Comparison of ENCODE assay signal across 23 mouse cellular contexts in the genomic region with DNA sequence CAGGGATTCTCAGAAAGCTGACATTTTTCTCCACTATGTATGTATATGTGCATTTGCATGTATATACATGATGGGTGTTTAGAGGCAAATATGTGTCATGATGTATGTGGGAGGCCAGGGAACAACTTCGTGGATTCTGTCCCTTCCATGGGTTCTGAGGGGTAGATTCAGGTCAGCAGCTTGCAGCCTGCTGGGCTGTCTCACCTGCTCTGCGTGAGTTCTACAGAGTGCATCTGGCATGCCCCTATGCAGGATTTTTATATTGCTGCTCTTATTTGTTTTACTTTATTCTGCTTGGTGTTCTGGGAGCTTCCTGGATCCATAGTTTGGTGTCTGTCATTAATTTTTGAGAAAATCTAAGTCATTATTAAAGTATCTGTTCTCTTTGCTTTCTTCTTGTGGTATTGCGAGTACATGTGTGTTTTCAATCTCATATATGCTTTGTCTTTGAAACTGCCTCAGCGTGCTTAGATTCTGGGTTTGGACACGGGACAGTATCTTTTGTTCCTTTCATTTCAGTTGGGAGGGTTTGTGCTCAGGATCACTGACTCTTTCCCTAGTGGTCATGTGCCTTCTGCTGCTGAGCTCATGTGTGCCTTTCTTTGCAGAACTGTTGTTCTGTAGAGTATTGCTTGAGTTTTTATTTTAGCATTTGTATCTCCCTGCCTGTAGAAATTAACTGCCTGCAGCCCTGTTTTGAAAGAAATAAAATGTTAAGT.
DNase-seq lines count a peak whose midpoint lies in the region; ATAC-seq and TF ChIP-seq lines count a peak whose summit lies in the region.
"Had no signal": no experiment of that assay in that cellular context is flagged by ENCODE, and none has a peak within 500 bp of the region (broad histone marks: within the 10 kb centered on the region; RNA-seq: fewer than 3 reads in every experiment).

No protein-coding gene starts in this region.

- H3K27ac ChIP-seq in cerebellum, adult 2 months (ENCODE audit: insufficient read depth, low read length) = peak overlapping the region; percentile 80; the same call in 1 of the 2 replicates
- H3K27ac ChIP-seq in liver, embryonic 12.5 days = no peak overlapping the region
- no peak overlapping the region for H3K27ac ChIP-seq in embryonic facial prominence, embryonic 10.5 days (replicated peaks)
- no peak overlapping the region for H3K27ac ChIP-seq in kidney, embryonic 15.5 days
- H3K27ac ChIP-seq: embryonic facial prominence, embryonic 15.5 days; forebrain, embryonic 10.5 days; heart, embryonic 10.5 days; heart, embryonic 15.5 days; hindbrain, embryonic 13.5 days; intestine, embryonic 15.5 days had no signal

- H3K4me3 ChIP-seq in cerebellum, adult 2 months (replicated peaks; ENCODE audit: insufficient read depth, low read depth, low read length) = no peak overlapping the region
- no peak overlapping the region for H3K4me3 ChIP-seq in liver, embryonic 12.5 days
- H3K4me3 ChIP-seq in embryonic facial prominence, embryonic 10.5 days = no peak overlapping the region
- H3K4me3 ChIP-seq in kidney, embryonic 15.5 days (replicated peaks) = no peak overlapping the region
- H3K4me3 ChIP-seq: embryonic facial prominence, embryonic 15.5 days; erythroblast, embryonic 14.5 days; forebrain, embryonic 10.5 days; heart, embryonic 10.5 days; heart, embryonic 15.5 days; hindbrain, embryonic 13.5 days; intestine, embryonic 15.5 days had no signal

- no peaks in the 10 kb centered on the region for H3K36me3 ChIP-seq in liver, embryonic 12.5 days
- no peaks in the 10 kb centered on the region for H3K36me3 ChIP-seq in embryonic facial prominence, embryonic 10.5 days (replicated peaks)
- H3K36me3 ChIP-seq in kidney, embryonic 15.5 days = no peaks in the 10 kb centered on the region
- H3K36me3 ChIP-seq: embryonic facial prominence, embryonic 15.5 days; forebrain, embryonic 10.5 days; G1E; heart, embryonic 10.5 days; heart, embryonic 15.5 days; hindbrain, embryonic 13.5 days; intestine, embryonic 15.5 days had no signal

- H3K4me1 ChIP-seq in cerebellum, adult 2 months (ENCODE audit: control insufficient read depth, insufficient read depth, low read length) = peaks cover 20% of the 10 kb centered on the region
- peaks cover 26% of the 10 kb centered on the region for H3K4me1 ChIP-seq in liver, embryonic 12.5 days
- H3K4me1 ChIP-seq in embryonic facial prominence, embryonic 10.5 days = peaks cover 27% of the 10 kb centered on the region
- H3K4me1 ChIP-seq in kidney, embryonic 15.5 days = peaks cover 16% of the 10 kb centered on the region

- TF ChIP-seq POLR2A in cerebellum, adult 2 months (IDR thresholded peaks at IDR 0.05; ENCODE audit: borderline replicate concordance, insufficient read depth, low read length) = no peak

- ATAC-seq in cerebellum, adult (ENCODE audit: insufficient number of reproducible peaks, low FRiP score, low TSS enrichment) = peak; percentile 74; the same call in 1 of the 2 replicates
- no peak for ATAC-seq in liver, embryonic 12.5 days
- no peak for ATAC-seq in kidney, embryonic 15.5 days (replicated peaks; ENCODE audit: low FRiP score)
- ATAC-seq: CD4-positive, CD25-positive, alpha-beta regulatory T cell, adult 4 months; forebrain, embryonic 14.5 days; intestine, embryonic 15.5 days had no signal

- H3K27me3 ChIP-seq in cerebellum, adult 2 months (ENCODE audit: control insufficient read depth, insufficient read depth, low read length) = no peaks in the 10 kb centered on the region
- no peaks in the 10 kb centered on the region for H3K27me3 ChIP-seq in liver, embryonic 12.5 days (replicated peaks)
- H3K27me3 ChIP-seq in embryonic facial prominence, embryonic 10.5 days (replicated peaks; ENCODE audit: low read depth, poor library complexity, severe bottlenecking) = no peaks in the 10 kb centered on the region
- no peaks in the 10 kb centered on the region for H3K27me3 ChIP-seq in kidney, embryonic 15.5 days
- H3K27me3 ChIP-seq: embryonic facial prominence, embryonic 15.5 days; heart, embryonic 15.5 days; hindbrain, embryonic 13.5 days; intestine, embryonic 15.5 days had no signal

- no peak overlapping the region for H3K4me2 ChIP-seq in liver, embryonic 12.5 days
- H3K4me2 ChIP-seq in kidney, embryonic 15.5 days = no peak overlapping the region
- H3K4me2 ChIP-seq: embryonic facial prominence, embryonic 15.5 days; heart, embryonic 15.5 days; hindbrain, embryonic 13.5 days; intestine, embryonic 15.5 days had no signal

- DNase-seq in cerebellum, postnatal 4 days (ENCODE audit: low spot score in 2 of 2) = no peak
- peak; percentile 60 to 73 for DNase-seq in cerebellum, adult 2 months
- peak; percentile 55 to 64 for DNase-seq in cerebellum, postnatal 10 days
- no peak for DNase-seq in embryonic facial prominence, embryonic 10.5 days (ENCODE audit: low spot score)
- DNase-seq: adrenal gland, postnatal 10 days; B cell, adult 2 months; gastrocnemius, postnatal 36 days; heart, adult 18-20 months; heart, postnatal 14 days; kidney, adult 2 months had no signal

- H3K9ac ChIP-seq in liver, embryonic 12.5 days = no peak overlapping the region
- no peak overlapping the region for H3K9ac ChIP-seq in kidney, embryonic 15.5 days
- H3K9ac ChIP-seq: embryonic facial prominence, embryonic 15.5 days; heart, embryonic 15.5 days; hindbrain, embryonic 13.5 days; intestine, embryonic 15.5 days had no signal

- TF ChIP-seq CTCF in cerebellum, adult 2 months (IDR thresholded peaks at IDR 0.05; ENCODE audit: borderline replicate concordance, insufficient read depth, low read depth, low read length) = no peak

- H3K9me3 ChIP-seq in liver, embryonic 12.5 days (replicated peaks) = no peaks in the 10 kb centered on the region
- no peaks in the 10 kb centered on the region for H3K9me3 ChIP-seq in embryonic facial prominence, embryonic 10.5 days
- no peaks in the 10 kb centered on the region for H3K9me3 ChIP-seq in kidney, embryonic 15.5 days (replicated peaks)
- H3K9me3 ChIP-seq: embryonic facial prominence, embryonic 15.5 days; forebrain, embryonic 10.5 days; G1E; heart, embryonic 10.5 days; heart, embryonic 15.5 days; hindbrain, embryonic 13.5 days; intestine, embryonic 15.5 days had no signal

- 15% methylated on average over 5 of the region's 5 CpGs for WGBS in cerebellum, adult 2 months
- WGBS in liver, embryonic 12.5 days (ENCODE audit: insufficient replicate concordance) = 72% methylated on average over 5 of the region's 5 CpGs
- WGBS in embryonic facial prominence, embryonic 10.5 days = 88% methylated on average over 5 of the region's 5 CpGs
- WGBS in kidney, embryonic 15.5 days = 87% methylated on average over 5 of the region's 5 CpGs

Comparison
In these comparisons a context has a peak if more than half of its experiments do, and no peak if none do; other contexts are left out.
1. DNase-seq: peak in cerebellum, adult 2 months (2 of 2) and cerebellum, postnatal 10 days (2 of 2); none in cerebellum, postnatal 4 days (0 of 2) and embryonic facial prominence, embryonic 10.5 days (single experiment).